Mouse (Mus musculus): ENCODE data around the gene Orai3. TPM values are rescaled to one million over a fixed set of nuclear protein-coding genes. Genes with fewer than 3 reads are reported as not detected.
"Not testable (repeated sequence)": the region's sequence is repeated elsewhere in the genome, so short reads cannot be mapped to it uniquely, and the experiment has no call there.

The Orai3 gene
- polyA plus RNA-seq, 1 experiment = 21.3 TPM

- 3% methylated on average over 16 of the region's 16 CpGs for WGBS
- TF ChIP-seq POLR2A (IDR thresholded peaks at IDR 0.05; ENCODE audit: low read depth, low read length) (no peak), CTCF (IDR thresholded peaks at IDR 0.05; ENCODE audit: extremely low read depth, insufficient read length, insufficient replicate concordance, low read depth, low read length) (no peak)
- peaks cover 9% of the 10 kb centered on the region for H3K4me1 ChIP-seq (ENCODE audit: control insufficient read depth, insufficient read depth, insufficient read length, low read length)
- peak overlapping the region; percentile 76 for H3K27ac ChIP-seq (ENCODE audit: insufficient read depth, low read depth, low read length)
- peaks cover 13% of the 10 kb centered on the region for H3K36me3 ChIP-seq (ENCODE audit: control insufficient read depth, insufficient read depth, low read length)
- no peaks in the 10 kb centered on the region for H3K27me3 ChIP-seq (ENCODE audit: control insufficient read depth, insufficient read depth, low read length)
- H3K4me3 ChIP-seq (ENCODE audit: low read depth, low read length) = peak overlapping the region; percentile 79
Measured at GRCm38 (mm10) chr7:127768997-127769593, 520 bp upstream of the Orai3 start.

- H3K27me3 ChIP-seq (ENCODE audit: control insufficient read depth, insufficient read depth, low read length) = no peaks in the 10 kb centered on the region
- H3K36me3 ChIP-seq (ENCODE audit: control insufficient read depth, insufficient read depth, low read length) = peaks cover 8% of the 10 kb centered on the region; the same call in 1 of the 2 replicates
- peaks cover 9% of the 10 kb centered on the region for H3K4me1 ChIP-seq (ENCODE audit: control insufficient read depth, insufficient read depth, insufficient read length, low read length)
- peak overlapping the region; percentile 51 for H3K27ac ChIP-seq (ENCODE audit: insufficient read depth, low read depth, low read length)
- TF ChIP-seq POLR2A (IDR thresholded peaks at IDR 0.05; ENCODE audit: low read depth, low read length) (no peak), CTCF (IDR thresholded peaks at IDR 0.05; ENCODE audit: extremely low read depth, insufficient read length, insufficient replicate concordance, low read depth, low read length) (no peak)
- H3K4me3 ChIP-seq (ENCODE audit: low read depth, low read length) = peak overlapping the region; percentile 79
- WGBS = 2% methylated on average over 27 of the region's 27 CpGs
Measured at GRCm38 (mm10) chr7:127770039-127770905, 657 bp downstream of the Orai3 start.

- no peak overlapping the region for H3K4me3 ChIP-seq (ENCODE audit: low read depth, low read length)
- no peaks in the 10 kb centered on the region for H3K27me3 ChIP-seq (ENCODE audit: control insufficient read depth, insufficient read depth, low read length)
- H3K27ac ChIP-seq (ENCODE audit: insufficient read depth, low read depth, low read length) = no peak overlapping the region
- TF ChIP-seq CTCF (IDR thresholded peaks at IDR 0.05; ENCODE audit: extremely low read depth, insufficient read length, insufficient replicate concordance, low read depth, low read length) = no peak
- TF ChIP-seq POLR2A (IDR thresholded peaks at IDR 0.05; ENCODE audit: low read depth, low read length) = no peak
- peaks cover 3% of the 10 kb centered on the region; the same call in 1 of the 2 replicates for H3K36me3 ChIP-seq (ENCODE audit: control insufficient read depth, insufficient read depth, low read length)
- 69% methylated on average over 5 of the region's 5 CpGs for WGBS
- peaks cover 9% of the 10 kb centered on the region for H3K4me1 ChIP-seq (ENCODE audit: control insufficient read depth, insufficient read depth, insufficient read length, low read length)
Measured at GRCm38 (mm10) chr7:127771262-127771661, 1.6 kb downstream of the Orai3 start.

GRCm38 (mm10) chr7:127772080-127772479 lies 2.5 kb downstream of the Orai3 start:
- Histone ChIP-seq H3K4me3 (ENCODE audit: low read depth, low read length) (no peak overlapping the region), H3K4me1 (ENCODE audit: control insufficient read depth, insufficient read depth, insufficient read length, low read length) (peaks cover 9% of the 10 kb centered on the region), H3K27me3 (ENCODE audit: control insufficient read depth, insufficient read depth, low read length) (no peaks in the 10 kb centered on the region), H3K27ac (ENCODE audit: insufficient read depth, low read depth, low read length) (no peak overlapping the region), H3K36me3 (ENCODE audit: control insufficient read depth, insufficient read depth, low read length) (peaks cover 3% of the 10 kb centered on the region; the same call in 1 of the 2 replicates)
- TF ChIP-seq POLR2A (IDR thresholded peaks at IDR 0.05; ENCODE audit: low read depth, low read length) = no peak
- no peak for TF ChIP-seq CTCF (IDR thresholded peaks at IDR 0.05; ENCODE audit: extremely low read depth, insufficient read length, insufficient replicate concordance, low read depth, low read length)
- 21% methylated on average over 3 of the region's 3 CpGs for WGBS

- no peak for TF ChIP-seq POLR2A (IDR thresholded peaks at IDR 0.05; ENCODE audit: low read depth, low read length)
- no peak for TF ChIP-seq CTCF (IDR thresholded peaks at IDR 0.05; ENCODE audit: extremely low read depth, insufficient read length, insufficient replicate concordance, low read depth, low read length)
- Histone ChIP-seq H3K4me3 (ENCODE audit: low read depth, low read length) (no peak overlapping the region), H3K27me3 (ENCODE audit: control insufficient read depth, insufficient read depth, low read length) (no peaks in the 10 kb centered on the region), H3K36me3 (ENCODE audit: control insufficient read depth, insufficient read depth, low read length) (peaks cover 2% of the 10 kb centered on the region; the same call in 1 of the 2 replicates), H3K27ac (ENCODE audit: insufficient read depth, low read depth, low read length) (no peak overlapping the region), H3K4me1 (ENCODE audit: control insufficient read depth, insufficient read depth, insufficient read length, low read length) (peaks cover 9% of the 10 kb centered on the region)
- WGBS = 100% methylated on average over 1 of the region's 1 CpGs
Measured at GRCm38 (mm10) chr7:127772557-127772956, 2.9 kb downstream of the Orai3 start.

GRCm38 (mm10) chr7:127773664-127774384 lies 4.2 kb downstream of the Orai3 start:
- Histone ChIP-seq H3K4me3 (ENCODE audit: low read depth, low read length) (no peak overlapping the region), H3K27ac (ENCODE audit: insufficient read depth, low read depth, low read length) (no peak overlapping the region), H3K36me3 (ENCODE audit: control insufficient read depth, insufficient read depth, low read length) (no peaks in the 10 kb centered on the region), H3K27me3 (ENCODE audit: control insufficient read depth, insufficient read depth, low read length) (no peaks in the 10 kb centered on the region), H3K4me1 (ENCODE audit: control insufficient read depth, insufficient read depth, insufficient read length, low read length) (peaks cover 9% of the 10 kb centered on the region)
- TF ChIP-seq CTCF (IDR thresholded peaks at IDR 0.05; ENCODE audit: extremely low read depth, insufficient read length, insufficient replicate concordance, low read depth, low read length) (peak; percentile 69; the same call in 1 of the 2 replicates), POLR2A (IDR thresholded peaks at IDR 0.05; ENCODE audit: low read depth, low read length) (no peak)
- WGBS = 37% methylated on average over 9 of the region's 9 CpGs

- H3K27me3 ChIP-seq (ENCODE audit: control insufficient read depth, insufficient read depth, low read length); H3K27ac ChIP-seq (ENCODE audit: insufficient read depth, low read depth, low read length); H3K36me3 ChIP-seq (ENCODE audit: control insufficient read depth, insufficient read depth, low read length); H3K4me1 ChIP-seq (ENCODE audit: control insufficient read depth, insufficient read depth, insufficient read length, low read length): not testable (repeated sequence)
- H3K4me3 ChIP-seq (ENCODE audit: low read depth, low read length) = peak overlapping the region; percentile 97; the same call in 1 of the 2 replicates
- WGBS = 68% methylated on average over 7 of the region's 7 CpGs
Measured at GRCm38 (mm10) chr7:127775837-127776236, 6.2 kb downstream of the Orai3 start.

Data from small intestine, adult 2 months (tissue).